Mouse (Mus musculus): ENCODE data around the gene Foxred2.

Foxred2 gene

DNA sequence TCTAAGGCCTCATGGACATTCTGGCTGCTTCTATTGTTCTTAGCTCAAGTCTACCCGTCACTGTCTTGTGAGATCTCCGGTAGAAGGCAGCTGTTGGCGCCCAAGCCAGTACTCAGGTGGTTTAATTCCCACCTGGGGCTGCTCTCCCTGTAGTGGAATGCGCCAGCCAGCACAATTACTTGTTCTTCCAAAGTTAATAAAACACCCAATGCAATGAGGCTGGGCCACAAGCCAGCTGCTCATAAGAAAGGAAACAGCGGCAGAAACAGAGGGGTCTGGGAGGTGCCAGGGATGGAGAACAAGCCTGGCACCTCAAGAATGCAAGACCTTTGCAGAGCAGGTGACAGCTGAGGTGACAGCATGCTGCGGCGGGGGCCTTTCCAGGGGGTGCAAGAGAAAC lies 7.5 kb downstream of the Foxred2 start:
- no peak for DNase-seq (ENCODE audit: low spot score in 2 of 2)

- peak in 1 of 2 experiments; percentile 42 for DNase-seq (ENCODE audit: low spot score in 2 of 2)
Measured at GRCm38 (mm10) chr15:77945711-77946110, 10.8 kb downstream of the Foxred2 start.

DNA sequence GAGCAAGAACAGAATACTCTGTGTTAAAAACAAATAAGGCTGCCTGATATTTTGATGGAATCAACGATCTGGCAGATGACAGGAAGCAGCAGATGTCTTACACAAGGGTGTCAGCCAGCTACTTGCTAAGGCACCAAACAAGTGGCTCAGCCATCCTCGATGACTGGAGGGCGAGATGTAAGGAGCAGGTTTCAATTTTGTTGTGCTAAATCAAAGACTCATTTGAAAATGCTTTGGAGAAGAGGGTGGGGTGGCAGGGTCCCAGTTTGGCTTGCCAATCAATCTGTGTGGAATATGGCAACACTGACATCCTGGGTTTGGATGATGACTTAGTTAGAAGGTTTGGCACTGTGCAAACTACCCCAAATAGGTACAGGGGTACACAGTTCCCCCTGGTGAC lies 15.0 kb downstream of the Foxred2 start:
- no peak for DNase-seq (ENCODE audit: low spot score in 2 of 2)

DNA sequence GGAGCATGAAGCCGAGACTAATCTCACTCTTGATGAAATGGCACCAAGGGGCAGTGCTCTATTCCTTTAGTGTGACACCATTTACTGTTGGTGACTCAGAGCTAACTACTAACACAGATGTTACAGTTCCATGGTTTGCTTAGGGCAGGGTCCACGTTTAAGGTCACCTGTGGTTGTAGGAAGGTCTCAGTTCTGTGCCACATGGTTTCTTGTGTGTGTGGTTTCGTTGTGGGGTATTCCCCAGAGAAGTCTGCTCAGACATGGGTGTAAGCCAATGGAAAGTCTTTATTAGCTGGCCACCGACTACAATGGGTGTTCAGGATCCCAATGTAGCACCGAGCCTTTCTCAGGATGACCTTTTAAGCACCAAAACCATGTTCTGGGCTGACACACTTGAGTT lies 18.0 kb downstream of the Foxred2 start:
- DNase-seq (ENCODE audit: low spot score in 2 of 2): no peak

DNA sequence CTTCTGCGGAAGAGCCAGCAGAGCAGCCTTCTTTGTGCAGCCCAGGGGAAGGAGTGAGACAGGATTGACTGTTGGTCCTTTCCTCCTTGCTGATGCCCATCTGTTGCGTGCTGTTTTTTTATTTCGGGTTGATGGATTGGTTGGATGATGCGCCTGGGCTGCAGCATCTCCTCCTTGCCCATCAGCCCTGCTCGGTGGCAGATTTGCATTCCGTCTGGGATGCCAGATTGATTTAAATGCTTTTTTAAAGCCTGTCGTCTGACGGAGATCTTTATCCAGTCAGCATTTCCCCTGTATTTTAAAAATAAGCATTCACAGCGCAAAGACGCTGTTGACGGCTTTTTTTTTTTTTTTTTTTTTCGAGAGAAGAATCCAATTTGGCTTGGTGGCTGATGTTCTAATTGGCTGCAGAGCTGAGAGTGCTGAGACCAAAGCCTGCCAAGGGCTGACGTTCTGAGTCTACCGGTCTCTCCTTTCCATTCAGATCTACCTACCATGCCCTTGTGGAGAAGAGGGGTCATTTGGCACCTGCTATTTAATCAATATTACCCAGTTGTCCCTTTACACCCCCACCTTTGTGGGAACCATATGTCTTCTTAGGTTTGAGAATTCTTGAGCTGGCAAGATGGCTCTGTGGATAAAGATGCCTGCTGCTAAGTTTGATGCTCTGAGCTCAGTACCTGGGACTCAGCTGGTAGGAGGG lies 20.7 kb downstream of the Foxred2 start:
- peak in 1 of 2 experiments; percentile 54 for DNase-seq (ENCODE audit: low spot score in 2 of 2)

GRCm38 (mm10) chr15:77934968-77935367 lies 21.6 kb downstream of the Foxred2 start:
- no peak for DNase-seq (ENCODE audit: low spot score in 2 of 2)

DNA sequence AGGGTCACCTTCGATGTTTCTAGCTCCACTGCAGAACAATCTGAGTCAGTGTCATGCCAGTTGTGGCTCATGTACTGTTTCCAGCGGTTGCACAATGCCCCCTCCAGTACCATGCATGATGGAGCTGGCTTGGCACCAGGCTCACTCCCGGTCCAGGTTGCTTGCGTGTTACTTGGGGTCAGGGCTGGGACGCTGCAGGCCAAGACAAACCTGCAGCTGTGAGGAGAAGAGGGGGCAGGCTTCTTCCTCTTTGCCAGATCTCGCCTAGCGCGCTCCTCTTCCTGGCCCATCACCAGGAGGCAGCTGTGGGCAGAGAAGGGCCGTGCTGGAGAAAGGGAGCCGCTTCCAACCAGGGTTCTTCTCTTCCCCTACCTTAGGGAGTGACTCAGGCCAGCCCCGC lies 22.2 kb downstream of the Foxred2 start:
- DNase-seq (ENCODE audit: low spot score in 2 of 2): peak in 1 of 2 experiments; percentile 14

DNA sequence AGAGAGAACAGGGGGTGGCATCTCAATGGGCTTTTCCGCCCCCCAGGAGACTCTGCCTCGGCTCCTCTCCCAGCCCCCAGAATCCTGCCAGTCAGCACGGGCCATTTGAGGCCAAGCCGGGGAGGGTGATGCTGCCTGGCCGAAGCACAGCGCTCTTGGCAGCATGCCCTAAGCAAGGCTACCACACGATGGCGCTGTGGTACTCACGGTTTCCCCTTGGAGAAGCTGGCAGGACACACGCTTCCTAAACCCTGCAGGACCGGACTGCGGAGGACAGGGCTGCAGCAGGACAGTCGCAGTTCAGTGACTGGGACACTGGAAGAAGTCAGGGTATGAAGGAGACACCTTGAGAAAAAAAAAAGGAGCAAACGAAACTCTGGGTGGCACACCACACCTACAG lies 22.8 kb downstream of the Foxred2 start:
- peak; percentile 87 to 99 for DNase-seq (ENCODE audit: low spot score in 2 of 2)

GRCm38 (mm10) chr15:77933222-77933621 lies 23.3 kb downstream of the Foxred2 start:
- no peak for DNase-seq (ENCODE audit: low spot score in 2 of 2)

DNA sequence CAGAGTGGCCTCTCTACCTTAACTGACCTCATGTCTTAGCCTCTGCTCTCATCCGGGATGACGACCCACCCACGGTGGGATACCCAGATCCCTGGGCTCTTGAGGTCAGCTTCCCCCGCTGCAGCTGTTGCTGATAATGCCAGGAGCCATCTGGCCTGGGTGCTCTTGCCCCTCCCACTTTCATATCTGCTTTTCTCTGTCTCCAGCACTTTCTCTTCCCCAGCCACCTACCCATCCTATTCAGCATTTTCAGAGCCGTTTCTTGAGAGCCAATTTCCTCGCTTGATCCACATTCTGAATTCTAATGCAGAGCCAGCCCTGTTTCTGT lies 24.9 kb downstream of the Foxred2 start:
- DNase-seq (ENCODE audit: low spot score in 2 of 2): no peak

- no peak for DNase-seq (ENCODE audit: low spot score in 2 of 2)
Measured at GRCm38 (mm10) chr15:77930986-77931688, 25.4 kb downstream of the Foxred2 start.

GRCm38 (mm10) chr15:77929804-77930203 lies 26.7 kb downstream of the Foxred2 start:
- DNase-seq (ENCODE audit: low spot score in 2 of 2): no peak

DNA sequence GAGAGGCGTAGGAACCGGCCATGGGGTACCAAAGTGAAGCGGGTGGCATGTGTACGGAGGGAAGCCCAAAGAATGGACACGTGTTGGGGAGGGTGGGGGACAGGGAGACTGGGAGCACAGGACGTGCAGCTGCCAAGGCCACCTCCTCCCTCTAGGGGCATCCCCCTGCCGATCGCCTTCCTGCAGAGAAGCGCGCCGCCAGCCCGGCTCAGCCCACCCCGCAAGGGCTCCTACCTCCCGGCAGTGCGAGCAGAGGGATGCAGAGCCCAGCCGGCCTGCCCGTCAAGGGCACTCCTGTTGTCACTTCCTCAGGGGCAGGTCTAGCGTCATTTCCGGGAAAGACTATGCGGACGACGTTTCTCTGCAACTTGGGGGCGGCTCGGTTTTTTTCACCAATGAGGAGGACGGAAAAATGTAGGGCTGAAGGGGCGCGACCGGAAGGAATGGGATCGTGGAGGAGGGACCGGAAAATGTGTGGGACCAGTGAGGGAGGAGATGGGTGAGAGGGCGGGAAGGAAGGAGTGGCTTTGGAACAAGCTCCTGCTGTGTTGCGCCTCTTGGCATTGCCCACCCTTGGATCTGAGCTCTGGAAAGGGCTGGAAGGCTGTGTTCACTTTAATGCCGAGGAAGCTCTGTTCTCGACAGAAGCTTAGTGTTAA lies 27.7 kb downstream of the Foxred2 start, which contains the start of gene Txn2:
TSS of gene Txn2 (minus strand) at position 334 of the 659 bp plus-strand sequence.
- DNase-seq (ENCODE audit: low spot score in 2 of 2): peak; percentile 98 to 99

- no peak for DNase-seq (ENCODE audit: low spot score in 2 of 2)
Measured at GRCm38 (mm10) chr15:77928091-77928490, 28.4 kb downstream of the Foxred2 start.

GRCm38 (mm10) chr15:77926921-77927320 lies 29.6 kb downstream of the Foxred2 start:
- DNase-seq (ENCODE audit: low spot score in 2 of 2): no peak

DNA sequence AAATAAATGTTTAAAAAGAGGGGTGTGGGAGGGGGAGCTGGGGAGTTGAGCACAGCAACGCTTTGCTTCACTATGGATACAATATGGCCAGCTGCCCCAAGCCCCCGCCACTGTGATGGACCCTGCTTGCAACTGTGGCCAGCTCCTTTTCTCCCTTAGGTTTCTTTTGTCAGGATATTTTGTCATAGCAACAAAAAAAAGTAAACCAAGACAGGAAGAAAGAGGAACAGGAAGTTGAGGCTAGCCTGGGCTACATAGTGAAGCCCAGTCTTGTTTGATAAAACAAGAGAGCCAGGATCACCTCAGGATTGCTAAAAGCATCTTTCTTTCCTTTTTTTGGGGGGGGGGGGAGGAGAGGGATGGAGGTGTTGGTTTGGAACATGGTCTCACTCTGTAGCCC lies 31.3 kb downstream of the Foxred2 start:
- DNase-seq (ENCODE audit: low spot score in 2 of 2): no peak

DNA sequence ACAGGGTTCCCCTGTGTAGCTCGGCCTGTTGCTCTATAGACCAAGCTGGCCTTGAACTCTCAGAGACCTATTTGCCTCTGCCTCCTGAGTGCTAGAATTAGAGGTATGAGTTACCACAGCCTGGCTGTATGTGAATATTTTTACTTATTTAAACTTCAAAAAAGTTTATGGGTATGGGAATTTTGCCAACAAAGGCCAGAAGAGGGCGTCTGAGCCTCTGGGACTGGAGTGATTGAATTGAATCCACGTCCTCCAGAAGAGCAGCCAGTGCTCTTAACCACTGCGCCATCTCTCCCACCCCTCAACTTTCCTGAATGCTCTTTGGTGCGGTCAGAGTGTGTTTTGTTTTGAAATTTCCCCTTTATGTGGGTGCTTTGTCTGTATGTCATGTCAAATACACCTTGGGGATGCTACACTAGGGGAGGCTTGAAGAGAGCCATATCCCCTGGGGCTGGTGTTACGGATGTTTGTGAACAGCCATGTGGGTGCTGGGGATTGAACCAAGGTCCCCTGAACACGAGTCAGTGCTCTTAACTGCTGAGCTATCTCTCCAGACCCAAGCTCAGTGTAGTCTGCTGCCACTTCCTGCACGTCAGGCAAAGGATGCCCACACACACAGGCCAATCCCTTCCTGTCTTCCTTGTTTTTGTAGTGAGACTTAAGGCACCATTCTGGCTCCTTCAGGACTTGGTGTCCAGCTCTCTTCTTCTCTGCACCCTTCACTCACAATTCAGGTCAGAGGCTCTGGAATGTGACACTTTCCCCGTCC lies 33.1 kb downstream of the Foxred2 start:
- DNase-seq (ENCODE audit: low spot score in 2 of 2): no peak

- no peak for DNase-seq (ENCODE audit: low spot score in 2 of 2)
Measured at GRCm38 (mm10) chr15:77922710-77923109, 33.8 kb downstream of the Foxred2 start.

GRCm38 (mm10) chr15:77921636-77922035 lies 34.9 kb downstream of the Foxred2 start:
- DNase-seq (ENCODE audit: low spot score in 2 of 2): no peak

GRCm38 (mm10) chr15:77920511-77921462 lies 35.7 kb downstream of the Foxred2 start:
- DNase-seq (ENCODE audit: low spot score in 2 of 2): no peak

DNA sequence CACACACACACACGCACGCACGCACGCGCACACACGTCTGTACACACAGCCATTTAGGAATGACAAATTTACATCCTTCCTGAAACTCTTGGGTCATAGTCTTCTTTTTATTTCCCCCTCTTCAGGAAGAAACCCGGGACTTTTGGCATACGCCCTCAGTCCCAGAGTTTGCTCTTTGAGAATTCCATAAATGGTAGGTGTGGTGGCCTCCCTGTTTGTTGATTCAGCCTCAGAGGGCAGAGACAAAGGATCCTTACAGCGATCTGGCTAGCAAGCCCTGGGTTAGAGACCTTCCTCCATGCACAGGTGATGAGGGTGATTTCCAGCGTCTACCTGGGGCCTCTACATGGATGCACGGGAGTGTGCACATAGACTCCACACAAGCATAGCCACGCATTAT lies 37.1 kb downstream of the Foxred2 start:
- DNase-seq (ENCODE audit: low spot score in 2 of 2): no peak

Data from left cerebral cortex, adult 9 months (tissue).